Mouse (Mus musculus): Measurements from ENCODE around the gene Babam1. TPM values are rescaled to one million over a fixed set of nuclear protein-coding genes. Genes with fewer than 3 reads are reported as not detected.
A peak's percentile ranks its signal among the peaks of the same experiment; 100 is the strongest.

Babam1 gene
- polyA plus RNA-seq, 1 experiment from 2014 or later: 119 TPM

GRCm38 (mm10) chr8:71369040-71369718, 27.5 kb upstream of the Babam1 start:
- H3K4me1 ChIP-seq (ENCODE audit: control insufficient read depth, insufficient read depth, low read length): peaks cover 3% of the 10 kb centered on the region; the same call in 1 of the 2 replicates
- H3K27ac ChIP-seq (replicated peaks; ENCODE audit: low read depth, low read length): no peak overlapping the region
- ATAC-seq (ENCODE audit: insufficient number of reproducible peaks, low FRiP score, low TSS enrichment, low read depth) (no peak), DNase-seq (ENCODE audit: low spot score) (no peak)
- H3K4me3 ChIP-seq (ENCODE audit: low read depth, low read length): no peak overlapping the region
- H3K9me3 ChIP-seq (ENCODE audit: control insufficient read depth, low read length): no peaks in the 10 kb centered on the region
- H3K27me3 ChIP-seq (ENCODE audit: control insufficient read depth, insufficient read depth, low read length): no peaks in the 10 kb centered on the region
- H3K36me3 ChIP-seq (ENCODE audit: control insufficient read depth, insufficient read depth, low read length): peaks cover 2% of the 10 kb centered on the region; the same call in 1 of the 2 replicates
- 95% methylated on average over 10 of the region's 10 CpGs for WGBS
- no peak overlapping the region for H3K9ac ChIP-seq (ENCODE audit: low read length)
- no peak overlapping the region for H3K4me2 ChIP-seq (ENCODE audit: low read depth, severe bottlenecking)

- Histone ChIP-seq H3K4me3 (ENCODE audit: low read depth, low read length) (peak overlapping the region; percentile 65), H3K27me3 (ENCODE audit: control insufficient read depth, insufficient read depth, low read length) (no peaks in the 10 kb centered on the region), H3K4me2 (ENCODE audit: low read depth, severe bottlenecking) (peak overlapping the region; percentile 40; the same call in 1 of the 2 replicates), H3K9ac (ENCODE audit: low read length) (no peak overlapping the region), H3K36me3 (ENCODE audit: control insufficient read depth, insufficient read depth, low read length) (peaks cover 5% of the 10 kb centered on the region; the same call in 1 of the 2 replicates), H3K4me1 (ENCODE audit: control insufficient read depth, insufficient read depth, low read length) (peaks cover 8% of the 10 kb centered on the region), H3K27ac (replicated peaks; ENCODE audit: low read depth, low read length) (no peak overlapping the region), H3K9me3 (ENCODE audit: control insufficient read depth, low read length) (no peaks in the 10 kb centered on the region)
- ATAC-seq (ENCODE audit: insufficient number of reproducible peaks, low FRiP score, low TSS enrichment, low read depth) (no peak), DNase-seq (ENCODE audit: low spot score) (no peak)
- 21% methylated on average over 5 of the region's 5 CpGs for WGBS
These were observed 25.9 kb upstream of the Babam1 start for GRCm38 (mm10) chr8:71370711-71371235.

- H3K9me3 ChIP-seq (ENCODE audit: control insufficient read depth, low read length): no peaks in the 10 kb centered on the region
- H3K4me3 ChIP-seq (ENCODE audit: low read depth, low read length): peak within 1 kb of the TSS; percentile 65
- peak; percentile 85 for ATAC-seq (ENCODE audit: insufficient number of reproducible peaks, low FRiP score, low TSS enrichment, low read depth)
- peaks cover 13% of the 10 kb centered on the region for H3K4me1 ChIP-seq (ENCODE audit: control insufficient read depth, insufficient read depth, low read length)
- peak; percentile 97 for DNase-seq (ENCODE audit: low spot score)
- no peak within 1 kb of the TSS; the same call in 1 of the 2 replicates for H3K9ac ChIP-seq (ENCODE audit: low read length)
- H3K27ac ChIP-seq (replicated peaks; ENCODE audit: low read depth, low read length): no peak within 1 kb of the TSS
- under 1% methylated on average over 68 of the region's 68 CpGs for WGBS
- peaks cover 5% of the 10 kb centered on the region; the same call in 1 of the 2 replicates for H3K36me3 ChIP-seq (ENCODE audit: control insufficient read depth, insufficient read depth, low read length)
- peak within 1 kb of the TSS; percentile 40; the same call in 1 of the 2 replicates for H3K4me2 ChIP-seq (ENCODE audit: low read depth, severe bottlenecking)
- no peaks in the 10 kb centered on the region for H3K27me3 ChIP-seq (ENCODE audit: control insufficient read depth, insufficient read depth, low read length)
These were observed 25.3 kb upstream of the Babam1 start, which contains the start of gene Ocel1 for GRCm38 (mm10) chr8:71371236-71371848. Ocel1 (plus strand) TSS chr8:71371298.

GRCm38 (mm10) chr8:71372427-71372826, 24.2 kb upstream of the Babam1 start:
- H3K4me1 ChIP-seq (ENCODE audit: control insufficient read depth, insufficient read depth, low read length): peaks cover 22% of the 10 kb centered on the region
- H3K4me3 ChIP-seq (ENCODE audit: low read depth, low read length): no peak overlapping the region
- ATAC-seq (ENCODE audit: insufficient number of reproducible peaks, low FRiP score, low TSS enrichment, low read depth) (no peak), DNase-seq (ENCODE audit: low spot score) (no peak)
- H3K9ac ChIP-seq (ENCODE audit: low read length): no peak overlapping the region
- no peak overlapping the region; the same call in 1 of the 2 replicates for H3K27ac ChIP-seq (replicated peaks; ENCODE audit: low read depth, low read length)
- no peaks in the 10 kb centered on the region for H3K27me3 ChIP-seq (ENCODE audit: control insufficient read depth, insufficient read depth, low read length)
- peaks cover 8% of the 10 kb centered on the region; the same call in 1 of the 2 replicates for H3K36me3 ChIP-seq (ENCODE audit: control insufficient read depth, insufficient read depth, low read length)
- no peaks in the 10 kb centered on the region for H3K9me3 ChIP-seq (ENCODE audit: control insufficient read depth, low read length)
- no peak overlapping the region for H3K4me2 ChIP-seq (ENCODE audit: low read depth, severe bottlenecking)
- 83% methylated on average over 12 of the region's 12 CpGs for WGBS

- WGBS: 90% methylated on average over 3 of the region's 3 CpGs
- Histone ChIP-seq H3K4me2 (ENCODE audit: low read depth, severe bottlenecking) (no peak overlapping the region), H3K36me3 (ENCODE audit: control insufficient read depth, insufficient read depth, low read length) (peaks cover 11% of the 10 kb centered on the region; the same call in 1 of the 2 replicates), H3K9me3 (ENCODE audit: control insufficient read depth, low read length) (no peaks in the 10 kb centered on the region), H3K4me3 (ENCODE audit: low read depth, low read length) (no peak overlapping the region), H3K4me1 (ENCODE audit: control insufficient read depth, insufficient read depth, low read length) (peaks cover 19% of the 10 kb centered on the region), H3K27me3 (ENCODE audit: control insufficient read depth, insufficient read depth, low read length) (no peaks in the 10 kb centered on the region), H3K9ac (ENCODE audit: low read length) (no peak overlapping the region), H3K27ac (replicated peaks; ENCODE audit: low read depth, low read length) (no peak overlapping the region)
- ATAC-seq (ENCODE audit: insufficient number of reproducible peaks, low FRiP score, low TSS enrichment, low read depth) (no peak), DNase-seq (ENCODE audit: low spot score) (no peak)
These were observed 23.7 kb upstream of the Babam1 start for GRCm38 (mm10) chr8:71373000-71373399.

- no peak for ATAC-seq (ENCODE audit: insufficient number of reproducible peaks, low FRiP score, low TSS enrichment, low read depth)
- H3K4me2 ChIP-seq (ENCODE audit: low read depth, severe bottlenecking): no peak overlapping the region
- peaks cover 24% of the 10 kb centered on the region for H3K4me1 ChIP-seq (ENCODE audit: control insufficient read depth, insufficient read depth, low read length)
- H3K36me3 ChIP-seq (ENCODE audit: control insufficient read depth, insufficient read depth, low read length): peaks cover 9% of the 10 kb centered on the region; the same call in 1 of the 2 replicates
- no peak overlapping the region for H3K9ac ChIP-seq (ENCODE audit: low read length)
- DNase-seq (ENCODE audit: low spot score): no peak
- 73% methylated on average over 17 of the region's 17 CpGs for WGBS
- H3K27ac ChIP-seq (replicated peaks; ENCODE audit: low read depth, low read length): no peak overlapping the region
- no peak overlapping the region for H3K4me3 ChIP-seq (ENCODE audit: low read depth, low read length)
- no peaks in the 10 kb centered on the region for H3K9me3 ChIP-seq (ENCODE audit: control insufficient read depth, low read length)
- no peaks in the 10 kb centered on the region for H3K27me3 ChIP-seq (ENCODE audit: control insufficient read depth, insufficient read depth, low read length)
These were observed 21.9 kb upstream of the Babam1 start for GRCm38 (mm10) chr8:71374616-71375206.

- 5% methylated on average over 73 of the region's 74 CpGs for WGBS
These were observed 20.9 kb upstream of the Babam1 start for GRCm38 (mm10) chr8:71375581-71376422.

More at GRCm38 (mm10) chr8:71375581-71376422, 20.9 kb upstream of the Babam1 start:
- Histone ChIP-seq H3K4me1 (ENCODE audit: control insufficient read depth, insufficient read depth, low read length) (peaks cover 33% of the 10 kb centered on the region), H3K4me3 (ENCODE audit: low read depth, low read length) (peak overlapping the region; percentile 22), H3K27me3 (ENCODE audit: control insufficient read depth, insufficient read depth, low read length) (no peaks in the 10 kb centered on the region), H3K36me3 (ENCODE audit: control insufficient read depth, insufficient read depth, low read length) (peaks cover 9% of the 10 kb centered on the region; the same call in 1 of the 2 replicates), H3K27ac (replicated peaks; ENCODE audit: low read depth, low read length) (0 out of 2 replicates have a peak overlapping the region, but pooled peaks have one; percentile 33), H3K9ac (ENCODE audit: low read length) (peak overlapping the region; percentile 37; the same call in 1 of the 2 replicates), H3K4me2 (ENCODE audit: low read depth, severe bottlenecking) (peak overlapping the region; percentile 56), H3K9me3 (ENCODE audit: control insufficient read depth, low read length) (no peaks in the 10 kb centered on the region)
- no peak for ATAC-seq (ENCODE audit: insufficient number of reproducible peaks, low FRiP score, low TSS enrichment, low read depth)
- peak; percentile 69 for DNase-seq (ENCODE audit: low spot score)

Data from limb, embryonic 11.5 days (tissue).